Mouse (Mus musculus) mammary gland, adult 2 months (tissue): ENCODE data around the gene Tpbg. TPM values are rescaled to one million over a fixed set of nuclear protein-coding genes. Genes with fewer than 3 reads are reported as not detected.

Experiments
- polyA plus RNA-seq: library from polyadenylated mRNA; depleted of rRNA; stranded (reverse); fragments of >200 nt; gene quantifications from 2 replicates; pipeline ENCODE4 v1.2.3, GENCODE M21; 2012; ENCODE audit warnings: low replicate concordance; rRNA removed

The Tpbg gene
- 7.2 and 13.4 TPM in 2 replicates for polyA plus RNA-seq

DNA sequence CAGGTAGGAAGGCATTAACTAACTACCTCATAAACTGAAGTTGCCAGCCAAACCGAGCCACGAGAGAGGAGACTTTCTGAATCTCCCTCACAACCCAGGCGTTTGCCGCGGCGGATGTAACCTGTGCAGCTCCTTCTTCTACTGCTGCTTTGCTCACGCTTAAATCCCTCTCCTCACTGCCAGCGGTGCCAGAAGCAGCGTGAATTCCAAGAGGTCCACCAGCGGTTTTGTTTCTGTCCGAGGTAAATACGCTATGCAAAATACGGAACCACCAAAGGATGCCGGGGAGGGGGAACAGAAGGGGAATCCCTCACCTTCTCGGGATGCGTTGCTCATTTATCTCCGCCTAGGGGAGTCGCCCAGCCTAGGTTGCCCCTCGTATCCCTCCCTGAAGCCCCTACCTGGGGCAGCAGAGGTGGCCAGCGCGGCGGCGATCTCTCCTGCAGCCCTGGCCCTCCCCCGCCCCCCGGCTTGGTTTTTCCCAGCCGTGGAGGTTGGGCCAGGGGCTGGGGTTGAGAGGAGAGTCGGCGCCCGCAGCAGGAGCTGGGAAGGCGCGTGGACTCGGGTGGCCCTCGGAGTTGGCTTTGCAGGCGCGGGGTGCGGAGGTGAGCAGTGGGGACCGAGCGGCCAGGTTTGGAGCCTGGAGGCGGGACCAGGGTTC is at the start of gene Tpbg:
Gene Tpbg, plus strand, starts transcription at position 30 of the 661 bp plus-strand sequence.

Other genes with a start within 250 kb of the Tpbg start
- gene Ibtk, start 93.0 kb upstream of the Tpbg start, polyA plus RNA-seq, result 3.3 and 6.7 TPM in 2 replicates